Mouse (Mus musculus): ENCODE data around the gene Vps25. TPM values are rescaled to one million over a fixed set of nuclear protein-coding genes. Genes with fewer than 3 reads are reported as not detected.
A peak's percentile ranks its signal among the peaks of the same experiment; 100 is the strongest.

The Vps25 gene
- total RNA-seq, 2 experiments from 2014 or later = 46.1 to 46.8 TPM

DNA sequence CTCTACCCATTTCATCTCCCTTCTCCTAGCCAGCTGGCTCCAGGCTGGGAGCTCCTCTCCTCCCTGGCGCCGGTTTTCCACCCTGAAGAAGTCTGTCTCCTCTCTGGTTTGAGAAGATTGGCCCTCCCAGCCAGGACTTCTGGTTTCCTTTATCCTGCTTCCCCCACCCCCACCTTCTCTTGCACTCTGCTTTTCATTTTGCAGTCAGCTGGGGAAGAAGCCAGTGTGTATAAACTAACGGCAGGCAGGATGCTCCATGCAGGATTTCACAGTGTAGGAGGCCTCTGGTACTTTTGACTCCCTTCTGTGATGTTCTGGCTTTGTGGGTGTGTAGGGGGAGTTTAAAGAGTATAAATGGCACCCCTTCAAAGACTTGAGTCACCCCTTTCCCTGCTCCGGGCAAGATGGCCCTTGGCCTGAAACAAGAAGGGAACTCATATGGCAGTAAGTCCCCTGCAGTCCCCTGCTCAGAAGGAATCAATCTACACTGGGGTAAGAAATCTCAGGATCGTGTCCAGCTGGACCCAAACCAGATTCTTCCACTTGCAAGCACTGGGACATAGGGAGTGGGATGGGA lies 15.3 kb upstream of the Vps25 start:
- DNase-seq (ENCODE audit: low spot score) = peak; percentile 45

GRCm38 (mm10) chr11:101245071-101245470 lies 8.4 kb upstream of the Vps25 start:
- DNase-seq (ENCODE audit: low spot score) = peak; percentile 65

DNA sequence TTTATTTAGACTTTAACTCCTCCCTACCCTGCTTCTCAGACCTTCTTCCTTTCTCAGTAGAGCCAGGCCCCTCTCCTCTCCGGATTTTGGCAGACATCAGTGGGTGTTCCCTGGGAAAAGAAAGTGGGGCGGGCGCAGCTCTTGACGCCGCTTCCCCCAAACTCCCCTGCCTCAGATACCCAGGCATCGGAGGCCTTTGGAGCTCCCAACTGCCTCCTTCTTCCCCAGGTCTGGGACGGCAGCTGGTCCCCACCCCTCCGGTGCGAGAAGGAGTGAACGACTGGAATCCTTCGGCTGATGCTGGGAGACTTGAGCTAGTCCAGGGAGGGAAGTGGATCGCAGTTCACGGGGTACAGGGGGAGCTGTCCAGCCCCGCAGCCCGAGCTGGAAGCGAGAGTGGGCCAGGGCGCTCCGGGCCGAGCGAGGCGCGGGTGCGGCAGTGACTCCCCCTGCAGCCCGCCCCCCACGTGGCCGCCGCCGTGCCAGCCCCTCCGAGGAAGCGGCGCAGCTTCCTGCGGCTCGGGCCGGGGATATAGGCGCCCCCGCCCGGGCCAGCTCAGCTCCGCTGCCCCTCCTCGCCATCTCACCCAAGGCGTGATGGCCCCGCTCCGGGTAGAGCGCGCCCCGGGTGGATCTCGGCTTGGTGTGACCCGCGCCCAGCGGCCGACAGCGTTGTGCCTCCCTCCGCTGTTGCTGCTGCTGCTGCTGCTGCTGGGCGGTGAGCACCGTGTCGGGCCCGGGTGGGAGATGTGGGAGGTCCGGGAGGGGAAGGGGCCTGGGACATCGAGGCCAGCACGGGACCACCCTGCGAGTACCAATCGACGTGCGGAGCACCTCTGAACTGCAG lies 7.4 kb upstream of the Vps25 start, which contains the start of gene Ramp2:
Gene Ramp2 (plus strand): TSS at position 174 of the 847 bp plus-strand sequence.
- peak; percentile 66 for DNase-seq (ENCODE audit: low spot score)

- DNase-seq (ENCODE audit: low spot score) = no peak
Measured at GRCm38 (mm10) chr11:101246702-101247012, 6.8 kb upstream of the Vps25 start.

GRCm38 (mm10) chr11:101247521-101248030 lies 5.9 kb upstream of the Vps25 start:
- no peak for DNase-seq (ENCODE audit: low spot score)

DNA sequence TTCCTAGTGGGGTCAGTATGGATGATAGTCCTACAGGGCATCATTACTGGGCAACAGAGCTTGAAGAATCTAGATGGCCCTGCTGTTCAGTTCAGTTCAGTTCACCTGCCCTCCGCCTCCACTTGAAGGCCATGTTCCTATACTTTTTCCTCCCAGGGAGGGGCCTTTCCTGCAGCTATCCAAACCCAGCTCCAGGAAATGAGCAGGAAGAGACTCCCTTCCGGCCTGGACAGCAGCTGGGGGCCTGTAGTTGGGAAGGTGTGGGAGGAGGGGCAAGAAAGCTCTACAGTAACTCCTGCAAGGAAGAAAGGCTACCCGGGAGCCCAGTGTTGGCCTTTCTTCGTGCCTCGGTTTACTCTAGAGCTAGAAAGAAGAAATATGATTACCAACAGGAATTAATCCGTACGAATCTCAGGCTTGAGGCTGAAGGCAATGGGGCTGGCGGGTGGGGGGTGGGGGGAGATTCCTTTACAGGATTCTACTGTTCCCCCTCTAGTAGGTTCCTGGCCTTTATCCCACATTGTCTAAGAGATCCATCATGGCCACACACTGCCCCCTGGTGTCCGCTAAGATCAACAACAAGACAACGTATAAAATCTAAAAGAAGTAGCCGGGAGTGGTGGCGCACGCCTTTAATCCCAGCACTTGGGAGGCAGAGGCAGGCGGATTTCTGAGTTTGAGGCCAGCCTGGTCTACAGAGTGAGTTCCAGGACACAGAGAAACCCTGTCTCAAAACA lies 5.1 kb upstream of the Vps25 start:
- peak; percentile 62 for DNase-seq (ENCODE audit: low spot score)

- DNase-seq (ENCODE audit: low spot score) = no peak
Measured at GRCm38 (mm10) chr11:101251031-101251430, 2.5 kb upstream of the Vps25 start.

GRCm38 (mm10) chr11:101252941-101253340 lies 566 bp upstream of the Vps25 start:
- DNase-seq (ENCODE audit: low spot score) = no peak

DNA sequence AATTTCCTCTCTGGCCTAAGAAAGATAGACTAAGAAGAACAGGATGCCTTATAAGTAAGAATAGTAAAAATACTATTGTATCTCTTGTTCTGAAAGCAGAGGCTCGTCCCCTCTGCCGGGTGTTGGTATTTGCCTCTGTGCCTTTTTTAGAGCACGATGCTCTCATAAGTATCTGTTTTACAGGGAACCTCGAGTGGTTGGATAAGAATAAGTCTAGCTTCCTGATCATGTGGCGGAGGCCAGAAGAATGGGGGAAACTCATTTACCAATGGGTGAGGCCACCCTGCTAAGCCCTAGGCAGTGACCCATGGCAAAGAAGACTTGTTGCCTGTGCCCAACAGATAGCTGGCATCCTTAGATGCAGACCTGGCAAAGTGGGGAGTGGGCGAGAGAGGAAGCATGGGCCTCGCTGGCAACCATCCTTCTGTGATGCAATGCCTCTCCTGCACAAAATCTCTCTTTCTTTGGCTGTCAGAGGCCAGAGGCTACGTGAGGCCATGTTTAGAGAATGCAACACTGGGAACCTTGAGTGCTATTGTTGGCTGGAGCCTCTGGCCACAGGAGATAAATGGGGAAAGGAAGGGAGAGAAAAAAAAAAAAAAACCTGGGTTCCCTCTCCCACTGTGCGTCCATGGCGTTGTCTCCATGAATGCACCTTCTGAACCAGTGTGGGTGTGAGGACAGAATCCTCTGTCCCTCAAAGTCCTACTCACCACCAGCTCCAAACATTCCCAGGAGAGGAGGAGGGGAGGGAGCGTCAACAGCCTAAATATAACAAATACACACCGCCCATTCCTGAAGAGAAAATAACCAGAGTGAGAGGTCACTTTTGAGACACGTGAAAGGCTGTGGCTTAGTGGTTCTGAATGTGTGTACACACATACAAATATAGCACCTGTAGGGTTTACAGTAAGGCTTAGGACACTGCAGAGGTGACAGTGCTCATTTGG lies 2.6 kb downstream of the Vps25 start:
- DNase-seq (ENCODE audit: low spot score) = no peak

DNA sequence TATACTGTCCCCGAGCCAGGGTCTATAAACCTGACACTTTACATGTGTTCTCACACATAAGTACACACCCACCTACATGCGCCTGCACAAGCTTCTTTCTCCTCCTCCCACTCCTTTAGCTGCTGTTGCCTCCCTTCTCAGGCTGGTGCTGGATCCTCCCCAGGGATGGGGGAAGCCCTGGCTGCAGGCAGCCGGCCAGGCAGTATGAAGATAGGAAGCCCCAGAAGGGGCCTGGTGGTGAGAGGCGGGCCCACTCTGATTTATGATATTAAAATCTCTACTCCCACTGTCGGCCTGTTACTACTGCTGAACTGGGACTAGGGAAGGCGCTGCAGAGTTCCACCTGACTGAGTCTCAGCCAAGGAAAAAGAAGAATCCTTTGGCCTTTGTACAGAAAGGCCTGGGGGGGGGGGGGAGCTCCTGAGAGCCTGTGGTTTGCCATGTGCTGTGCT lies 5.8 kb downstream of the Vps25 start:
- DNase-seq (ENCODE audit: low spot score) = no peak

GRCm38 (mm10) chr11:101259948-101260825 lies 6.7 kb downstream of the Vps25 start, which contains the start of gene Wnk4:
Wnk4 (plus strand) TSS chr11:101260567.
- no peak for DNase-seq (ENCODE audit: low spot score)

- DNase-seq (ENCODE audit: low spot score) = no peak
Measured at GRCm38 (mm10) chr11:101260826-101261380, 7.4 kb downstream of the Vps25 start.

DNA sequence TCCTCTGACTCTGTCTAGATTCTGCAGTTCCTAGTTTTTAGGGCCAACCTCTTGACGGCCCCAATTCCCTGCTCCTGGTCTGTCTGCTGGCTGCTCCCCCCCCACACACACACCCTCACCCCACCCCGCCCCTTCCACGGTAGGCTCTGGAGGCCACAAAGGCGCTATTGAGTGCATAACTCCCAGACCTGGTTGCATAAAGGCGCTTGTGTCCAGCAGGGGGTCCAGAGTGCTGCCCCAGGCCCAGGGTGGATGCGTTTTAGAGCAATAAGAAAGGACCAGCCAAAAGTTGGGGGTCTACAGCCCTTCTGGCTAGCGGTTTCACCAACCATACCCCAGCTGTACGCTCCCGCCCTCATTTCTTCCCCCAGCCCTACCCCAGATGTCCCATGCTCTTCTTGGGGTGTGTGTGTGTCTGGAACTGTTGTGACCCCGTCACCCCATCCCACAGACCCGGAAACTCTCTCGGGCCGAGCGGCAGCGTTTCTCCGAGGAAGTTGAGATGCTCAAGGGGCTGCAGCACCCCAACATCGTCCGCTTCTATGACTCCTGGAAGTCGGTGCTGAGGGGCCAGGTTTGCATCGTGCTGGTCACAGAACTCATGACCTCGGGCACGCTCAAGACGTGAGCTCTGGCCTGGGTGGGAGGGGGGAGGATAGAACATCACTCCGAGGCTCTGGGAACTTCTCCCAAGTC lies 8.9 kb downstream of the Vps25 start:
- no peak for DNase-seq (ENCODE audit: low spot score)

- DNase-seq (ENCODE audit: low spot score) = no peak
Measured at GRCm38 (mm10) chr11:101263138-101263988, 9.9 kb downstream of the Vps25 start.

- no peak for DNase-seq (ENCODE audit: low spot score)
Measured at GRCm38 (mm10) chr11:101263989-101264280, 10.4 kb downstream of the Vps25 start.

DNA sequence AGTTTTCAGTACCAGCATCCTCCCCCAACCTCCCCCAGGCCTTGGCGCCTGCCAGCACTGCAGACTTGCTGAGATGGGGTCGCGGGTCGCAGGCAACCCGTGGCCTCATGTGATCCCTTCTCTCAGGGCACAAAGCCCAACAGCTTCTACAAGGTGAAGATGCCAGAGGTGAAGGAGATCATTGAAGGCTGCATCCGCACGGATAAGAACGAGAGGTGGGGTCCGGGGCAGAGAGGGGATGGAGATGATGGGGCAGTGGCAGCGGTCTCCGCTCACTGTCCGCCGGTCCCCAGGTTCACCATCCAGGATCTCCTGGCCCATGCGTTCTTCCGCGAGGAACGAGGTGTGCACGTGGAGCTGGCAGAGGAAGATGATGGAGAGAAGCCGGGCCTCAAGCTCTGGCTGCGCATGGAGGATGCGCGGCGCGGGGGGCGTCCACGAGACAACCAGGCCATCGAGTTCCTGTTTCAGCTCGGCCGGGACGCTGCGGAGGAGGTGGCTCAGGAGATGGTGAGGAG lies 11.5 kb downstream of the Vps25 start:
- DNase-seq (ENCODE audit: low spot score) = no peak

DNA sequence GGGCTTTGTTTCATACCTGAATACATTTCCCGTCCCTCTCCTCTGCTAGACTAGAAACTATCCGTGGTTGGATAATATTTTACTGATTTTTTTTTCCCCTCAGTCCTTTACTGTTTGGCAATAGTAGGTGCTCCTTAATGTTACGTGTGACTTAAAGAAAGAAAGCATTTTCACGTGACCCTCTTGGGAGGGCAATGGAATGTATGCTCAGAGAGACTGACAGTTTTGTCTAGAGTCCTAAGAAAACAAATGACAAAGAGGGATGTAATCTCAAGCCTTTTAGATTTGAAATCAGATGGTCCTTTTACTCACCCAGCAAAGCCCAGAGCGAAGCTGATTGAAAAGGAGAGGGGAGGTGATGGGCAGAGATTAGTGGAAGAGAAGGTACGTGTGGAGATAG lies 12.4 kb downstream of the Vps25 start:
- DNase-seq (ENCODE audit: low spot score) = no peak

DNA sequence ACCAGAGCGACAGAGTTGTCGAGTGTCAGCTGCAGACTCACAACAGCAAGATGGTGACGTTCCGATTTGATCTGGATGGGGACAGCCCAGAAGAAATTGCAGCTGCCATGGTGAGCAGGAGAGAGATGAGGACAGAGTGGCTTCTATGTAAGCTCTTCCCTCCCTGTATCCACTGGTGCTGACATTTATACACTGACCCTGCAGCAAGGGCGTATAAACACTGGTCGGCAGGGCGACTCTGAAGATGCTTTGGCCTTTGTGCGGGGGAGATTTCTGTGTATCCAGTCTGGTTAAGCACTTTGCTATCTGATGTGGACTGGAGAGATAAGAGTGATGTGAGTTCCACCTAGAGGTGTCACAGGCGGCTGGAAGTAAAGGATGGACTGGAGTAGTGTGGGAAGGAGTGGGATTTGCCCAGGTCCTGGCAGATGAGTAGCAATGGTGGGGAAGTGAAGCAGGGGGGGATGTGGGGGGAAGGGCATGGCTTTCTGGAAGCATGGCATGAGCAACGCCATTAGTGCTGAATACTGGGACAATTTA lies 16.1 kb downstream of the Vps25 start:
- DNase-seq (ENCODE audit: low spot score) = no peak
